Mouse (Mus musculus) ES-E14 (cell line): ENCODE data around the gene Ctnnbl1.

Experiments
- CHD2 ChIP-seq: IDR thresholded peaks from 2 replicates; pipeline ENCODE4 v1.6.1; 2014; ENCODE audit warnings: mild to moderate bottlenecking, low read depth, low read length, inconsistent platforms
- ZC3H11A ChIP-seq: IDR thresholded peaks from 2 replicates; pipeline ENCODE4 v1.6.1; 2012; ENCODE audit warnings: low read depth, mild to moderate bottlenecking, inconsistent platforms, low read length, borderline replicate concordance
- ZNF384 ChIP-seq: IDR thresholded peaks from 2 replicates; pipeline ENCODE4 v1.6.1; 2012; ENCODE audit warnings: low read depth, low read length, inconsistent platforms

GRCm38 (mm10) chr2:157841121-157841520, 103.9 kb downstream of the Ctnnbl1 start:
- TF ChIP-seq ZC3H11A (no peak), CHD2 (no peak; the same call in 1 of the 2 replicates), ZNF384 (no peak)
